Mouse (Mus musculus): Measurements from ENCODE around the gene Hist1h4f. TPM values are rescaled to one million over a fixed set of nuclear protein-coding genes. Genes with fewer than 3 reads are reported as not detected.
A peak's percentile ranks its signal among the peaks of the same experiment; 100 is the strongest.
"Not testable (repeated sequence)": the region's sequence is repeated elsewhere in the genome, so short reads cannot be mapped to it uniquely, and the experiment has no call there.

Gene Hist1h4f
- 2,800 and 2,993 TPM in 2 replicates for total RNA-seq (2017)

DNA sequence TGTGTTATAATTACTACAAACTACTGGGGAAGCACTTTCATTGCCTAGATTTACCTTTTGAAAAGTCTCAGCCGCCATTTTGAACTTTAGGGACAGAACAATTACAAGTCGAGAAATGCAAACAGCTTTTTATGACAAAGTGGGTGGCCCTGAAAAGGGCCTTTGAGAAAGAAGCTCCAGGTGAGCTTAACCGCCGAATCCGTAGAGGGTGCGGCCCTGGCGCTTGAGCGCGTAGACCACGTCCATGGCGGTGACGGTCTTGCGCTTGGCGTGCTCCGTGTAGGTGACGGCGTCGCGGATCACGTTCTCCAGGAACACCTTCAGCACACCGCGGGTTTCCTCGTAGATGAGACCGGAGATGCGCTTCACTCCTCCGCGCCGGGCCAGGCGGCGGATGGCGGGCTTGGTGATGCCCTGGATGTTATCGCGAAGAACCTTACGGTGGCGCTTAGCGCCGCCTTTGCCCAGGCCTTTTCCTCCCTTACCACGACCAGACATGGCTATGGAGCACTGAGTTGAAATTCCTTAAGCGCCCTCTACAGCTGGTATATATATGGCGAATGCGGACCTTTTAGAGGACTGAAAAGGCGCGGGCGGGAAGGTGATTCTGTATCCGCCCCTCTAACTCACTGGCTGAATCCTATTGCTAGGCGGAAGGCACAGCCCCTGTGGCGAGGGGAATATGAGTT lies at the start of gene Hist1h4f:
Gene Hist1h4f, minus strand, starts transcription at position 503 of the 689 bp plus-strand sequence.
- ATAC-seq (replicated peaks; ENCODE audit: low read depth, poor library complexity, severe bottlenecking): peak; percentile 60

DNA sequence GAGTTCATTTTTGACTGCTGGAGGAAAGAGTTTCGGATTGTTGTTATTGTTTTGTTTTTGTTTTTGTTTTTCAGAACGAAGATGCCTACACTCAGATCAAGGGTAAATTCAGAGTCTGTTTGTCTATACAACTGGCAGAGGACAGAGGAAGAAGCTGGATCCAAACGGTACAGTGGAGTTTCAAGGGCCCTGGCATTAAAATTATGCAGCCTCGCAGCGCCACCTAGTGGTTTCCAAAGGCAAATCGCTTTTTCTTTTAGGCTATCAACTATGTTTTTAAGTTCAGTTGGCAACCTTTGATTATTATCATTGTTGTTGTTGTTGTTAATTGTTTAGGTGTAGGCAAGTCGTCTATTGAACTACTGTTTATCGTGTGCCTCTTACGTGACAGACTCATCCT lies 46.5 kb upstream of the Hist1h4f start:
- peak; percentile 70 for ATAC-seq (replicated peaks; ENCODE audit: low read depth, poor library complexity, severe bottlenecking)

DNA sequence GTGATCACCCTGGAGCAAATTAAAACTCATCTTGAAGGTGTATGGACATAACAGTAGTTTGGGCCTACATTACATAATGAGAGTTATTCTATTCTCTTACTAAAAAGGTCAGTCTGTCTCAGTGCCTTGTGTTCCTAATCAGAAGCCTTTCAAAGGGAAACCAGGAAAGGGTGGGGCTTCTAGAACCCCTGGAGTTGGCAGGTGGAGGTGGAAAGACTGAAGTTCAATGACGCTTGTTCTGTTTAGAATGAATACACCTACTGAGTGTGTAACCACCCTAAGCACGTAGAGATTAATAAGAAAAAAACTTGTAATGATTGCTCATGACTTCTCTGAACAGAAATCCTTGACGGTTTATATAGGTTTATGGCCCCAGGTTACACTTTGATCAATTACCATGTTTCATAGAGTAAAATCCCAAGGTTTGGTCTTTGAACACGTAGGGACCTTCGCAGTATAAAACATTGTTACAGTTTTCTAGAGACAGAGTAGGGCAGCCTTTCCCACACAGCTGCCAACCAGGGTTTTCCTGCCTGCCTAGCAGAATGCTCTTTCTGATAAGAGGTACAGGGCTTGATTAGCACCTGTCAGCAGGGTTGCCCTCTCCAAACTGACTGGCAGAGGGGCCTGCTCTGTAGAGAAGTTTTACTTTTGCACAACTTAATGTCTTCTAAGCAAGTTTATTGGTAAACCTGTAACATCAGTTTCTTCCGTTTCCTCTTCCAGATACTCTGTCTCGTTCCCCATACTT lies 44.3 kb upstream of the Hist1h4f start:
- peak; percentile 64 for ATAC-seq (replicated peaks; ENCODE audit: low read depth, poor library complexity, severe bottlenecking)

DNA sequence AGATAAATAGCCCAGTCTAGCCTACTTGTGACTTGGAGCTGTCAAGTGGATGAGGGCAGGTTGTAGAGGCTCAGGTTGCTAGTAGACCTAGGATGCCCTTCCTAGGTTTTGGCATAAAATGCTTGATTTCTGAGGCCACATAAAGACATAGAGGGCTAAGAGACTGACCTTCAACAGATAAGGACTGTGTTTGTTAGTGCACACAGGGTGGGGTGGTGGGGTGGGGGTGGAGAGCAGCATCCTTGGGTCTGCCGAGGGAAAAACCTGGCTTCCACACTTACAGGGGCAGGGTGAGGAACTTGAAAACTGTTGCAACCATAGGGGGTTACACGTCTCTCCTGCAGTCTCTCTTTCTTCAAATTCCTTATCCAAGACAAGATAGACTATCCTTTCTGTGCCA lies 43.7 kb upstream of the Hist1h4f start:
- ATAC-seq (replicated peaks; ENCODE audit: low read depth, poor library complexity, severe bottlenecking): no peak

DNA sequence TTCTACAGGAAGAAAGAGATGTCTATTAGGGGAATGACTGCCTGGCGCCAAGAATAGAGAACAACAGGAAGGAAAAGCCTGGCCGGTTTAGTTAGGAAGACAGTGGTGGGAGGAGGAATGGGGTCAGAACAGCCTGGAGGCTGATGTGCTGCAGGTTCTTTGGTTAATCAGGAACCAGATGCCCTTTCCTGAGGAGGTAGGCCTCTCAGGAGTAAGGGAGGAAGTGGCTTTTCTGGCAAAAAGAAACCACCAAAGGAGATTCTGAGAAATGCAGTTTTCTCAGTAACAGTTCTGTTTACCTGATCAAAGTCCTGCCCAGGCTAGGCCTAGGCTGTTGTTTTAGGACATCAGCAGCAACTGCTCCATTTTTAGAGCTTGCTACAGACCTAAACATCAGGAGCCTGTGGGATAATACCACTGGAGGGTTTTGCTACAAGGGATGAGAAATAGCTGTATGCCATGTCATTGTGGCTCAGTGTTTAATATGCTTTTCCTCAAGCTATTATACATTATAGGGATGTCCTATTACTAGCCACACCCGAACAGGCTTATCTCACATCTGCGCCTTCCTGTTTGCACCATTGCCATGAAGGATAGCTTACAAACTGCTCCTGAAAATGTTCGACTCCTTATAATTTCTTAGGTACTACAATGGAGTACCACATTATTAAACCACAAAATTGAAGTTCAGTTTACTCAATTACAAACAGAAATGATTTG lies 41.8 kb upstream of the Hist1h4f start:
- ATAC-seq (replicated peaks; ENCODE audit: low read depth, poor library complexity, severe bottlenecking): peak; percentile 55

DNA sequence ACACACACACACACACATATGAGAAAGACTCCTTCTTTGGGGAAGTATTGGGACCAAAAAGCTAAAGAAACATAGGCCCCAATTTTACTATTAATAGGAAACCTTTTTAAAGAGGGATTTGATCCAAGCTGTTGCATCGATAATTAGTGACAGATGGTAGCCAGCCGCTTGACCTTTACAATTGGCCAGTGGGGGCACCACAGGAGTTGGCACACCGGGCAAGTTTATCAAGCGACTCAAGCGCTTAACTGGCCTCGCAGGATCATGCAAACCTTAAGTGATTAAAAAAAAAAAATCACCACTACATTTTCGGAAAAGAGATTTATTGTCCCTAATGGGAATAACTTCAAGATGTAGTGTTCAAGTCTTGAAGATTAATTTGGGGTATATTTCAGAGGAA lies 41.2 kb upstream of the Hist1h4f start:
- no peak for ATAC-seq (replicated peaks; ENCODE audit: low read depth, poor library complexity, severe bottlenecking)

DNA sequence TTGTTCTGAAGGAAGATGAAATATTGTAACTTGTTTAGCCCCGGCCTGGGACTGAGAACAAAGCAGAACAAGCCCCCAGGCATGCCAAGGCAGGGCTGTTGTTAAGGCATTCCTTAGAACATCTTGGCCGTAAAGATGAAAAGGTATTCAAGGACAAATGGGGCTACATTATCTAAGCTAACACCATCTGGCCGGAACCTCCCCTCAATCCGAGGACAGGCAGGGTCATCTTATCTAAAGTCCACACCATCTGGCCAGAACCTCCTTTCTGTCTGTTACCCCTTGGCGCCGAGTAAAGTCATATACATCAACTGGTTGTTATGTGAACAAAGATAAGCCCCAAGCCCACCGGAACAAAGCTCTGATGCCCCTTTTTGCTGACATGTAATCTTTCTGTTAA lies 40.4 kb upstream of the Hist1h4f start:
- not testable (repeated sequence) for ATAC-seq (replicated peaks; ENCODE audit: low read depth, poor library complexity, severe bottlenecking)

DNA sequence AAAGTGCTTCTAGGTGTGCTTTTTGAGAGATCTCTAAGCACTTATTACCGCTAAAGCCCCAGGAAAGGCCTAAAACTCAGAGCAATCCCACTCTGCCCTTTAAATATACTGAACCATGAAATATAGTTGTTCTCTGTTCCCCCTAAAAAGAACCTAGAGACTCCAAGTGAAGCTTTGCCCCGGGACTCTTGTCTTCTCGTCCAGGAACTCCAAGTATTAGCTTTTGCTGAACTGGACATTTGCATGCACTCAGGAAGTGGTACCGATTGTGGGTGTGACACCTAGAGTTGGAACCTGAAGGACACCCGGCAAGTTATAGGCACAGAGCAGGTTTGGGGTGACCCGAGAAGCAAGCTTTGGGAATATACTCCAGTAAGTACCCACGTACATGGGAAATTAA lies 39.8 kb upstream of the Hist1h4f start:
- ATAC-seq (replicated peaks; ENCODE audit: low read depth, poor library complexity, severe bottlenecking): no peak

DNA sequence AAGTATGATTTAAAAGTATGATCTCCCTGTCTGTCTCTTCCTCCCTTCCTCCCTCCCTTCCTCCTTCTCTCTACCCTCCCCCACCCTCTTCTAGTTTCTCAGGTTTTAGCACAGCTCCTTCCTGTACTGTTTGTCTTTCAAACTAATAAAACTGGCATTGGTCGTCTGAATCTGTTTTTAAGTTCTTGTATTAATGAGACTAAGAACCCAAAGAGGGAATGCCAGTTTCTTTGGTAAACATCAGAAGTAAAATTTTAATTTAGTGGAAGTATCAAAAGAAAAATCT lies 35.4 kb upstream of the Hist1h4f start:
- no peak for ATAC-seq (replicated peaks; ENCODE audit: low read depth, poor library complexity, severe bottlenecking)

DNA sequence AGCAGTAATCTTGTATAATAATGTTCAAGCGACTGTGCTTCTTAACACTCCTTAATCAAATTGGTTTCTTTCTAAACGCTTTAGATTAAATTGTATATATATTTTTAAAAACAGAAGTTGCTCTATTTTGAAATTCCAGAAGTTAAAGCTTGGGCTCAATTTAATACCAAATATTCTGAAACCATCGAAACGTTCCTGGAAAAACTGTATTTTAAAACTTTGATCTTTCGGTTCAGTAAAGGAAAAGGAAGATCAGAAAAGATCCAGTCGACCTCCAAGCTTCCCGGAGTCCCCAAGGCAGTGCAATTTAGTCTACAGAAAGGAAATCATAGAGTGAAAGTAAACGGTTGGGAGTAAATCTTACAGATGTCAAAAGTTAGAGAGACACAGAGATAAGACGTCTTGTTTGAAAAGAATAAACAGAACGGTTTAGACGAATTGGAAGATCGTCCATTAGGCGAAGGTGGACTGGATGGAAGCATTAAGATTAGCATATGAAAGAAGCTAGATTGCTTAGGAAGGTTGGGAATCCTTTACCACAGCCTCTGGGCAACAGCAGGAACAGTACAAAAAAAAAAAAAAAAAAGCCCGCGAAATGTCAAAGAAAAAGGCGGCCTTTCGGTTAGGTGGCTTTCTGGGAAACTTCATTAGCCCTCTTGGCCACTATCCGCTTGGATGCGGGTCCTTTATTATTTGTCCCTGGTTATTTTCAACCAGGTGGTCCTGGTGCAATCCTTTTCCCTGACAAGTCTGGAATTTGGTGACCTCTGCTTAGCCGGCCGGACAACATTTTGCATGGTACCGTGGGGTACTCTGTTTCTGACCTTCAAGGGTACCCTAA lies 34.9 kb upstream of the Hist1h4f start:
- ATAC-seq (replicated peaks; ENCODE audit: low read depth, poor library complexity, severe bottlenecking): no peak

DNA sequence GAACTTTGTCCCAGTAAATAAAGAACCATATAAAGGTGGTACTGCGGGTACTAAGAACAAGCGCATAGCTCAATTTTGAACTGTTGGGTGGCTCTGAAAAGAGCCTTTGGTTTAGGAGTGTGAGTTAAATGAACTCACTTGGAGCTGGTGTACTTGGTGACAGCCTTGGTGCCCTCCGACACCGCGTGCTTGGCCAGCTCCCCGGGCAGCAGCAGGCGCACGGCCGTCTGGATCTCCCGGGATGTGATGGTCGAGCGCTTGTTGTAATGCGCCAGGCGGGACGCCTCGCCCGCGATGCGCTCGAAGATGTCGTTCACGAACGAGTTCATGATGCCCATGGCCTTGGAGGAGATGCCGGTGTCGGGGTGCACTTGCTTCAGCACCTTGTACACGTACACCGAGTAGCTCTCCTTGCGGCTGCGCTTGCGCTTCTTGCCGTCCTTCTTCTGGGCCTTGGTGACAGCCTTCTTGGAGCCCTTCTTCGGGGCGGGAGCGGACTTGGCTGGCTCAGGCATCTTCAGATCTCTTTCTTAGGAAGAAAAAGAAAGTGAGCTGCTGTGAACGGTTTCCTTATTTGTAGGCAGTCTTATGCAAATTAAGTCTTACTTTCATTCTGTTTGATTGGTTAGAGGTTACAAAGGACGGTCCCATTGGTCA lies 34.1 kb upstream of the Hist1h4f start:
- ATAC-seq (replicated peaks; ENCODE audit: low read depth, poor library complexity, severe bottlenecking): peak; percentile 67

DNA sequence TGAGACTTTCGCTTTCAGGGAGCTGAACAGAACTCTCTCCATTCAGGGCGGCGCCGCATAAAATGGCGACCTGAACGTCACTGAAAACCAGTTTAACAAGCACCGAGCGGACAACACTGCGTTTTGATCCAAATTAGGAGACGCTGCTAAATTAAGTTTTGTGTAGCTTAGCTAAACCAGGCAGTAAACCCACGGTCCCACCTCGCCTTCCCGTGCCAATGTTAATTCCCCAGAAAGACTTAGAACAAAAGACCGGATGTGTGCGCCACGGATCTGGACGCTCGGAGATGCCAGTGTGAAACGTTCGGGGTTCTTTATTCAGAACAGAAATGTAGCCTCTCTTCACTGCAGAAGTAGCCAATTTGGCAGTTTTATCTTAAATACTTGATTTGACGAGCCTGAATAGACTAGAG lies 33.6 kb upstream of the Hist1h4f start:
- peak; percentile 9; the same call in 1 of the 2 replicates for ATAC-seq (replicated peaks; ENCODE audit: low read depth, poor library complexity, severe bottlenecking)

DNA sequence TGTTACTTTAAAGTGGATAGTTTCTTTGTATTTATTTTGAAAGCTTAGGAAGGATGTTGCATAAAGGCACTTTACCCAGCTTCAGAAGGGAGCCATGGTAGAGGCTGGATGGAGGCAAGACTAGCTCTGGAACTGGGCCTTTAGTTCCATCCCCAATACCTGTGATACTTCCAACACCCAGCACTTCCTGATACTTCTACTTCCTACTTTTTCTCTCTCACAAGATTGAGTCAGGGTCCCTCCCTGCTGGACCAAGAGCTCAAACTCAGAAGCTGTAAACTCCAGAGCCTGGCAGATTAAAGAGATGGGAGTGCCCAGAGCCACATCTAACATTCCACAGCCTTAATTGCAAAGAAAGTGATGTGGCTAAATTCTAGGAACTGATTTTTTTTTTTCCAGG lies 32.9 kb upstream of the Hist1h4f start:
- no peak for ATAC-seq (replicated peaks; ENCODE audit: low read depth, poor library complexity, severe bottlenecking)

DNA sequence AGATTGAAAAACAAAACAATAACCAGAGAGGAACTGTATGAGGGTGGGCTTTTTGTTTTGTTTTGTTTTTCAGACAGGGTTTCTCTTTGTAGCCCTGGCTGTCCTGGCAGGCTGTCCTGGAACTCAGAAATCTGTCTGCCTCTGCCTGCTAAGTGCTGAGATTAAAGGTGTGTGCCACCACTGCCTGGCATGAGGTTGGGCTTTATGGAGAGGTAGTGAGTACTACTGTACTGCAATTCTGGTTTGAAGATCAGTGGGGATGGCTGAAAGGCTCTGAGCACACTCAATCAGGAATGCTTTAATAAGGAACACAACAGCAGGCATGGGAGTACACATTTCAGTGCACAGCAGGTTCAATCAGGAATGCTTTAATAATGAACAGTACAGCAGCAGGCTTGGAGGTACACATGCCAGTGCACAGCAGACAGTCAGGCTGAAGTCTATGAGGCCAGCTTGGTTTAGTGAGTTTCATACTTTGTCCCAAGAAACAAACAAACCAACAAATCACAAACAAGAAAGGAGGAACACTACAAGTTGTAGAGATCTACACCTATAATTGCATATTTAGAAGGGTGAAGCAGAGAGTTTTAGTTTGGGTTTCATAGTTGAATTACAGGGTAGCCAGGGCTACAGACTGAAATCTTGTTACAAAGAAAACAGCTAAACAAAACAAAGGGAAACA lies 32.1 kb upstream of the Hist1h4f start:
- ATAC-seq (replicated peaks; ENCODE audit: low read depth, poor library complexity, severe bottlenecking): no peak

DNA sequence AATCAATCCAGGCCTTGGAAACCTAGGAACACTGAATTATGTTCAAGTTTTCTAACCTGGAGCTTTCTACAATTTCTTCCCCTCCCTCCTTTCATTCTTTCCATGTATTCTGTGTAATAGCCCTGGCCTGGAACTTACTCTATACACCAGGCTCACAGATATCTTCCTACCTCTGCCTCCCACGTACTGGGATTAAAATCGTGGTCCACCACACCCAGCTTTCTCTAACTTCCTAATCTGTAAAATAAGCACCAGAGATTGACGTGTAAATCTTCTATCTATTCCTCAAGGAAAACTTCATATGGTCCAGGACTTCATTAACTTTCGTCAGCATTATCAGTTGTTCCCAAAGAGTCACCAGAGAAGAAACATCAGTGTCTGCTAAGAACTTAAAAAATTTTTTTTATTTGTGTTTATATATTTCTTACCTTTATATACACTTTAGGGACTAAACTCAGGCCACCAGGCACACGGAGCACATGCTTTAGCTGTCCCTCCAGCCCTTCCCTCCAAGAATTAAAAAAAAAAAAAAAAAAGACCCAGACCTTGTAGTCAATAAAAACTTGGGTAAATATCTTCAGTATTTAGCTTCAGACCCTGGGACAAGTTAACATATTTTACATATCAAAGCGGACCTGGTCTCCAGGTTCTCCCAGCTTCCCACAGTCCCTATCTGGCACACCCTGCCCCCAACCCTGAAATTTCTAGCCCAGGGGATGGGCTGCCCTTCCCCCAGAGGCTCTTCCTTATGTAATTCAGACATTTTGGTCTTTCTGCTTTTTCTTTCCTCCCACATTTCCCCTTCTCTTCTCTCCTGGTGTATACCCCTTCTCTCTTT lies 31.0 kb upstream of the Hist1h4f start:
- ATAC-seq (replicated peaks; ENCODE audit: low read depth, poor library complexity, severe bottlenecking): peak; percentile 4; the same call in 1 of the 2 replicates

DNA sequence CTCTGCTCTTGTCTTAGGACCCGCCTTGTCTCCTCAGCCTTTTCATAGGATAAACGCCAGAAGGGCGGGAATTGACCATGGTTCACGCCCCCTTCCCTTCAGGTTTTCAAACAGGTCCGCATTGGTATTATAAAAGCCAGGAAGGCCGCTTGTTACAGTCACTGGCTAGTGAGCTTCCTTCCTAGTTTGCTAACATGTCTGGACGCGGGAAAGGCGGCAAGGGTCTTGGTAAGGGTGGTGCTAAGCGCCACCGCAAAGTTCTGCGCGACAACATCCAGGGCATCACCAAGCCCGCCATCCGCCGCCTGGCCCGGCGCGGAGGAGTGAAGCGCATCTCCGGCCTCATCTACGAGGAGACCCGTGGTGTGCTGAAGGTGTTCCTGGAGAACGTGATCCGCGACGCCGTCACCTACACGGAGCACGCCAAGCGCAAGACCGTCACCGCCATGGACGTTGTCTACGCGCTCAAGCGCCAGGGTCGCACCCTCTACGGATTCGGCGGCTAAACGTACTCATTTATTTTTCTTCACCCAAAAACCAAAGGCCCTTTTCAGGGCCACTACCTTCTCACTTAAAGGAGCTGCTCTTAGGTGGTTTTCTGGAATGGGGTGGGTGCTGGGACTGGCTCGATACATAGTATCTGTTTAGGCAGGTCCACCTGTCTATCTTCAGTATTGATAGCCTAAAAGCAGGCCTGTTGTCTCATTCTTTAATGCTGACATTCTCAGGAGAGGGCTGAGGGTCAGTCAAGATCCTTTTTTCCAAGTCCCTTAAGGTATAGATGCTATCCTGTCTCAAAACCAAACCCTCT lies 30.2 kb upstream of the Hist1h4f start, which contains the start of gene Hist1h4d:
Gene Hist1h4d, plus strand, starts transcription at position 191 of the 811 bp plus-strand sequence.
- ATAC-seq (replicated peaks; ENCODE audit: low read depth, poor library complexity, severe bottlenecking): peak; percentile 70

DNA sequence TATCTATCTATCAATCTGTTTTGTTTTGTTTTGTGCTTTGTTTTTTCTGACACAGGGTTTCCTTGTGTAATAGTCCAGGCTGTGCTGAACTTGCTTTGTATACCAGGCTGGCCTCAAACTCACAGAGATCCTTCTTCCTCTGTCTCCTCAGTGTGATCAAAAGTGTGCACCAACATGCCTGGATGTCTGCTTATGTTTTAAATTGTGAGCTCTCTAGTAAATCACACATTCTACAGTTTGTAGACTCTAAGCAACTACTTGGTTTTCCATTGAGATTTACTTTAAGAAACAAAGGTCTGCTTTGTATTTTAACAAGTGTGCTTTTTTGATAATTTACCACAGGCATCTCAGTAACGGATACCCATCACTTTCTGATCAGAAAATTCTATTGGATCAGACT lies 26.4 kb upstream of the Hist1h4f start:
- no peak for ATAC-seq (replicated peaks; ENCODE audit: low read depth, poor library complexity, severe bottlenecking)
